Mouse (Mus musculus) cerebellum, postnatal 14 days (tissue): ENCODE measurements around the gene Ttc26.
A peak's percentile ranks its signal among the peaks of the same experiment; 100 is the strongest.

Experiments used
- DNase-seq, 2 experiments: peaks; one replicate each; pipeline ENCODE4 v3.0.0; 2021; ENCODE audit warnings: mixed read lengths in 2 of 2

The Ttc26 gene

GRCm38 (mm10) chr6:38381129-38381771, at the start of gene Ttc26:
Gene Ttc26, plus strand, starts transcription at chr6:38381469.
- peak; percentile 93 for DNase-seq

- DNase-seq, result no peak
Observed at GRCm38 (mm10) chr6:38335264-38335663, 46.0 kb upstream of the Ttc26 start.

GRCm38 (mm10) chr6:38337166-38337705, 44.0 kb upstream of the Ttc26 start:
- DNase-seq, result no peak

- no peak for DNase-seq
Observed at GRCm38 (mm10) chr6:38337951-38338350, 43.3 kb upstream of the Ttc26 start.

- DNase-seq, result no peak
Observed at GRCm38 (mm10) chr6:38339078-38339477, 42.2 kb upstream of the Ttc26 start.

- peak; percentile 58 to 73 for DNase-seq
Observed at GRCm38 (mm10) chr6:38341751-38342665, 39.3 kb upstream of the Ttc26 start.

GRCm38 (mm10) chr6:38342666-38342992, 38.6 kb upstream of the Ttc26 start:
- no peak for DNase-seq

- DNase-seq, result no peak
Observed at GRCm38 (mm10) chr6:38343581-38343980, 37.7 kb upstream of the Ttc26 start.

GRCm38 (mm10) chr6:38344006-38344670, 37.1 kb upstream of the Ttc26 start:
- DNase-seq, result no peak

- no peak for DNase-seq
Observed at GRCm38 (mm10) chr6:38345796-38346195, 35.5 kb upstream of the Ttc26 start.

GRCm38 (mm10) chr6:38347875-38348274, 33.4 kb upstream of the Ttc26 start:
- no peak for DNase-seq

GRCm38 (mm10) chr6:38348811-38349453, 32.3 kb upstream of the Ttc26 start:
- DNase-seq, result no peak

GRCm38 (mm10) chr6:38349806-38350205, 31.5 kb upstream of the Ttc26 start:
- DNase-seq, result no peak

GRCm38 (mm10) chr6:38351930-38352329, 29.3 kb upstream of the Ttc26 start:
- DNase-seq, result no peak

- DNase-seq, result peak; percentile 6 to 33
Observed at GRCm38 (mm10) chr6:38352451-38352850, 28.8 kb upstream of the Ttc26 start.

GRCm38 (mm10) chr6:38353181-38353580, 28.1 kb upstream of the Ttc26 start:
- no peak for DNase-seq

GRCm38 (mm10) chr6:38353811-38354722, 27.2 kb upstream of the Ttc26 start, which contains the start of gene Zc3hav1:
Gene Zc3hav1, minus strand, starts transcription at chr6:38354603.
- peak; percentile 23 to 24 for DNase-seq

- no peak for DNase-seq
Observed at GRCm38 (mm10) chr6:38354723-38355353, 26.4 kb upstream of the Ttc26 start.

- DNase-seq, result no peak
Observed at GRCm38 (mm10) chr6:38355354-38355823, 25.9 kb upstream of the Ttc26 start.

GRCm38 (mm10) chr6:38355862-38356261, 25.4 kb upstream of the Ttc26 start:
- DNase-seq, result no peak
